Mouse (Mus musculus): ENCODE data around the gene Sh3bgrl2.

Gene Sh3bgrl2

GRCm38 (mm10) chr9:83679626-83680025 is 131.5 kb downstream of the Sh3bgrl2 start:
- DNase-seq (ENCODE audit: inconsistent ontology term): no peak

DNA sequence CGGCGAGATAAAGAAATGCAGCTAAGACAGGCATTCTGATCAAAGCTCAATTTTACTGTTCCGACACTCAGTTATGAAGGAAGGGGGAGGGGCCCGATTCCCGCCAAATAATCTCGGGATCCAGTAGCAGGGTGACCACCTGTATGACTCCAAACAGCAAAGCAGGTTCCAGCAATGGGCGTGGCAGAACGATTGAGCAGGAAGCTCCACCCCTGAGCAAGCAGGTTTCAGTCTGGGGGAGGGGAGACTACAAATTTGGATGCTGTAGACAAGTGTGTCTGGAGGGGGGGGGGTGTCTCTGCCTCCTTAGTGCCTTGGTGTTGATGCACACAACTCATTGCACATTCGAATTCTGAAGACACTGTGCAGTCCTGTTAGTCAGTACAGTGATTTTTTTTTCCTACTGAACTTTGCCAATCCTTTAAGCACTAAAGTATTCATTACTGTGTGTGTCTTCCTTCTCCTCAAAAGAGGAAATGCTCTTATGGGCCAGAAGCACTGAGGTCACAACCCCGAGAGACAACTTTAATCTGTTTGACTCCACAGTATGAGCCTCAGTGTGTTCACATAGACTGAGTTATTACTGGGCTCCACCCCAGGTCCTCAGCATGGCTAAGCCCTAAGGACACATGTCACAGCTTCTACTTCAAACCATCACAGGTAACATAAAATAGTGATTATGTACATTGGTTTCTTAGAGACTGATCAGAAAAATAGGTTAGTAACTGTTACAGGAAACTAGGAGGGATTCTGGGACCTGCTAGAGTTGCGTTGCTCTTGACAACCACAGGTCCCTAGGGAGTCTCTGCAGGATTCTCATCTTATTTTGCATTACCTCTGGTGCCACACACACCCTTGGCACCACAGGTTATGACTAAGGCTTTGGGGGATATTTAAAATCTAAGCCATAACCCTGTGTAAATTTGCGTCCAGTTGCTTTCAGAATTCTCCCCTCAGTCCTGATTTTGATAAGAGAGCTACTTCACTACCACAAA is 133.8 kb downstream of the Sh3bgrl2 start:
- no peak for DNase-seq (ENCODE audit: inconsistent ontology term)

DNA sequence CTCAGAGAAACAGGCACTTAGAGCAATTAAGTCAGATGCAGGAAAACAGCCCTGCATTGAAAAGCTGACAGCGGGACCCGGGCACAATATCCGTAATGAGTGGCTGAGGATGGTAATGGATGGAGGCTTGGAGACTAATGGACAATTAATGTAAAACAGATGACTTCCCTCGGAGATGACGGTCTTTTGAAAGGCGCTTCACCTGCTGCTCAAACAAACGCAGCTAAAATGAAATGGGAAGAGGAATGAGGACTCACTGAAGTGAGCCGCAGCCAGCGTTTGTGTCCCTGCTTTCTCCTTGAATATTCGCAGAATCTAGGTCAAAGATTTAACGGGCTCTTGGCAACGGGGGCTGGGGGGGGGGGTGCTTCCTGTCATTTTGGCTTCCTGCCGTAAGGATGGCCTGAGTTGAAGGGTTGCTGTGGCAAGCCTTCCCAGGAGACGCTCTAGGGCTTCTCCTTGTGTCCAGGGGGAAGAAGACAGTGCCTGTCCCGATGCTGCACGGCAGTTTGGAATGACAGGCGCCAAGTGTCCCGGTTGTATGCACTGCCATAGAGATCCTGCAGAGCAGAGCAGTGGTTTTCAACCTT is 138.5 kb downstream of the Sh3bgrl2 start:
- peak; percentile 82 for DNase-seq (ENCODE audit: inconsistent ontology term)

DNA sequence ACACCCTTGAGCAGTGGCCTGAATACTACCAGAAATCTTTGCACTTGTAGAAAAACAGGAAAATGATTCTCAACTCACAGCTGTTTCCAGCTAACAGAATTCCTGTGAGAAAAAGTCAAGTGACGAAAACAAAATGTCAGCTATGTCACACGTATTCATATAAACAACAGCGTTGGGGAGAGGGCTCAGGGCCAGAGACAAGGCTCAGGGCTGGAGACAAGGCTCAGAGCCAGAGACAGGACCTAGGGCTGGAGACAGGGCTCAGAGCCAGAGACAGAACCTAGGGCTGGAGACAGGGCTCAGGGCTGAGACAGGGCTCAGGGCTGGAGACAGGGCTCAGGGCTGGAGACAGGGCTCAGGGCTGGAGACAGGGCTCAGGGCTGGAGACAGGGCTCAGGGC is 139.8 kb downstream of the Sh3bgrl2 start:
- no peak for DNase-seq (ENCODE audit: inconsistent ontology term)
